Mouse (Mus musculus): ENCODE measurements around the gene Rnf121. TPM values are rescaled to one million over a fixed set of nuclear protein-coding genes. Genes with fewer than 3 reads are reported as not detected.

Gene Rnf121
- total RNA-seq, 2 experiments from 2014 or later = 17.9 to 18.9 TPM

Other genes starting within 250 kb of the Rnf121 start
- gene Phox2a, start 247.2 kb downstream of the Rnf121 start, total RNA-seq (2021) = not detected
- gene Inppl1, start 227.2 kb downstream of the Rnf121 start, total RNA-seq (2021) = 10 to 100 TPM; 67.0 to 73.8 TPM
- gene Folr2, start 208.3 kb downstream of the Rnf121 start, total RNA-seq (2021) = 1 to 10 TPM; 2.8 to 6.1 TPM
- 10 to 100 TPM; 23.7 to 27.7 TPM for gene Anapc15, start 201.8 kb downstream of the Rnf121 start, total RNA-seq (2021)
- gene Folr1, start 194.7 kb downstream of the Rnf121 start, total RNA-seq (2021) = 1 to 10 TPM; 1.6 to 2.2 TPM
- gene Lamtor1, start 159.6 kb downstream of the Rnf121 start, total RNA-seq (2021) = 100 to 1,000 TPM; 101 to 102 TPM
- not detected for gene Tomt, start 159.1 kb downstream of the Rnf121 start, total RNA-seq (2021)
- gene Lrrc51, start 131.6 kb downstream of the Rnf121 start, total RNA-seq (2021) = 1 to 10 TPM; 3.6 to 3.7 TPM
- gene Numa1, start 131.4 kb downstream of the Rnf121 start, total RNA-seq (2021) = 10 to 100 TPM; 53.0 to 53.3 TPM
- 1 to 10 TPM; 1.1 to 1.4 TPM for gene Il18bp, start 46.8 kb downstream of the Rnf121 start, total RNA-seq (2021)
- gene Xndc1, start within 50 bp of the Rnf121 start, total RNA-seq (2021) = 1 to 10 TPM; 3.8 to 4.9 TPM
- gene Xntrpc, start 244 bp upstream of the Rnf121 start, total RNA-seq (2021) = under 1 TPM; 0.53 to 0.84 TPM
- gene Trpc2, start 17.6 kb upstream of the Rnf121 start, total RNA-seq (2021) = under 1 TPM in 1 of 2 experiments, not detected in 1; 0.21 TPM
- 100 to 1,000 TPM; 281 to 363 TPM for gene Art1, start 36.3 kb upstream of the Rnf121 start, total RNA-seq (2021)
- gene Art5, start 44.0 kb upstream of the Rnf121 start, total RNA-seq (2021) = 1 to 10 TPM; 6.9 to 8.1 TPM
- 1 to 10 TPM in 1 of 2 experiments, not detected in 1; 1.0 TPM for gene Chrna10, start 51.4 kb upstream of the Rnf121 start, total RNA-seq (2021)
- gene Nup98, start 144.7 kb upstream of the Rnf121 start, total RNA-seq (2021) = 10 to 100 TPM; 22.5 to 24.2 TPM
- 10 to 100 TPM; 23.3 to 26.5 TPM for gene Pgap2, start 144.7 kb upstream of the Rnf121 start, total RNA-seq (2021)
- gene Rhog, start 190.6 kb upstream of the Rnf121 start, total RNA-seq (2021) = 10 to 100 TPM; 21.9 to 22.6 TPM
- 100 to 1,000 TPM; 198 to 210 TPM for gene Stim1, start 202.3 kb upstream of the Rnf121 start, total RNA-seq (2021)

All from gastrocnemius, postnatal 14 days (tissue).